Mouse (Mus musculus) ovary, adult 2 months (tissue): ENCODE measurements around the gene Plk1. TPM values are rescaled to one million over a fixed set of nuclear protein-coding genes. Genes with fewer than 3 reads are reported as not detected.

ENCODE experiments used
- polyA plus RNA-seq: library from polyadenylated mRNA; depleted of rRNA; stranded (reverse); fragments of >200 nt; gene quantifications from 2 replicates; pipeline ENCODE4 v1.2.3, GENCODE M21; 2012; rRNA removed

Plk1 gene
- 14.8 and 25.1 TPM in 2 replicates for polyA plus RNA-seq

GRCm38 (mm10) chr7:122158915-122159902 lies at the start of gene Plk1:
Gene Plk1, plus strand, starts transcription at chr7:122159439.

GRCm38 (mm10) chr7:122132497-122133337 lies 26.5 kb upstream of the Plk1 start, which contains the start of the genes Palb2 and Dctn5:
Gene Palb2, minus strand, starts transcription at chr7:122132985.
Gene Dctn5, plus strand, starts transcription at chr7:122133041.

GRCm38 (mm10) chr7:122186043-122186442 lies 26.8 kb downstream of the Plk1 start, which contains the start of gene Ern2:
Gene Ern2, minus strand, starts transcription at chr7:122186207.

GRCm38 (mm10) chr7:122219315-122219801 lies 60.1 kb downstream of the Plk1 start, which contains the start of gene Chp2:
Gene Chp2, plus strand, starts transcription at chr7:122219496.

Other genes with a start within 250 kb of the Plk1 start
- 23.1 and 26.4 TPM in 2 replicates for gene Cog7, start 177.7 kb upstream of the Plk1 start, polyA plus RNA-seq
- 124 and 157 TPM in 2 replicates for gene Gga2, start 138.2 kb upstream of the Plk1 start, polyA plus RNA-seq
- 35.1 and 48.5 TPM in 2 replicates for gene Ubfd1, start 92.3 kb upstream of the Plk1 start, polyA plus RNA-seq
- 22.3 and 25.2 TPM in 2 replicates for gene Ears2, start 92.2 kb upstream of the Plk1 start, polyA plus RNA-seq
- gene Ndufab1, start 57.6 kb upstream of the Plk1 start, polyA plus RNA-seq: 426 and 1,314 TPM in 2 replicates
- 1.6 and 2.9 TPM in 2 replicates for gene Palb2, start 26.5 kb upstream of the Plk1 start, polyA plus RNA-seq
- gene Dctn5, start 26.4 kb upstream of the Plk1 start, polyA plus RNA-seq: 66.5 and 81.3 TPM in 2 replicates
- gene Ern2, start 26.8 kb downstream of the Plk1 start, polyA plus RNA-seq: 0.07 TPM in 1 of 2 replicates, not detected in the other
- gene Chp2, start 60.1 kb downstream of the Plk1 start, polyA plus RNA-seq: 11.6 and 12.3 TPM in 2 replicates
- 8.1 and 8.9 TPM in 2 replicates for gene Prkcb, start 129.3 kb downstream of the Plk1 start, polyA plus RNA-seq